Mouse (Mus musculus) lung, embryonic 14.5 days (tissue): ENCODE measurements at regions not wholly inside any gene's neighbourhood (a gene's known extent, or its start where the extent isn't known, plus 50 kb on each side); places are given as distances from the start of the nearest gene placed in this dataset.
A peak's percentile ranks its signal among the peaks of the same experiment; 100 is the strongest.

Experiments used
- ATAC-seq: fragments of 200-750 bp; cut with Nextera tagmentation; 2 replicates; pipeline ENCODE4 v1.8.0; 2017; ENCODE audit warnings: mild to moderate bottlenecking, moderate TSS enrichment, moderate library complexity; ENCODE audit not compliant: insufficient read depth
- DNase-seq: peaks from one replicate; pipeline ENCODE4 v3.0.0-alpha.2; 2015
- H3K27ac ChIP-seq: fragments of 300-500 bp; sonication (generic); 2 replicates; pipeline ENCODE4 v1.5.1; 2014; ENCODE audit warnings: low read depth, mild to moderate bottlenecking, moderate library complexity
- H3K27me3 ChIP-seq: fragments of 300-500 bp; sonication (generic); 2 replicates; pipeline ENCODE4 v1.6.1; 2014; ENCODE audit warnings: low read length, control low read depth; ENCODE audit not compliant: insufficient read depth
- H3K36me3 ChIP-seq: fragments of 300-500 bp; sonication (generic); 2 replicates; pipeline ENCODE4 v1.6.1; 2014; ENCODE audit warnings: control low read depth; ENCODE audit not compliant: insufficient read depth
- H3K4me1 ChIP-seq: fragments of 300-500 bp; sonication (generic); 2 replicates; pipeline ENCODE4 v1.6.1; 2014; ENCODE audit warnings: antibody characterized with exemption, control low read depth; ENCODE audit not compliant: insufficient read depth
- H3K4me2 ChIP-seq: fragments of 300-500 bp; sonication (generic); 2 replicates; pipeline ENCODE4 v1.6.1; 2014; ENCODE audit warnings: mild to moderate bottlenecking
- H3K4me3 ChIP-seq: fragments of 300-500 bp; sonication (generic); 2 replicates; pipeline ENCODE4 v1.5.1; 2014; ENCODE audit warnings: low read depth, low read length
- H3K9ac ChIP-seq: fragments of 300-500 bp; sonication (generic); 2 replicates; pipeline ENCODE4 v1.6.1; 2014
- H3K9me3 ChIP-seq: fragments of 300-500 bp; sonication (generic); 2 replicates; pipeline ENCODE4 v1.6.1; 2016; ENCODE audit warnings: low read depth, low read length, control low read depth
- CTCF ChIP-seq: IDR thresholded peaks from 2 replicates; pipeline ENCODE4 v1.5.1; 2016; ENCODE audit warnings: antibody characterized with exemption, low read depth
- WGBS: fragments of 180-500 bp; shearing (Covaris S2); extraction: QIAGEN DNeasy Blood & Tissue Kit; methylation state at CpG from one replicate; pipeline ENCODE4 v1.1.7; 2014; 5-methylcytosine and 5-hydroxymethylcytosine counted together

DNA sequence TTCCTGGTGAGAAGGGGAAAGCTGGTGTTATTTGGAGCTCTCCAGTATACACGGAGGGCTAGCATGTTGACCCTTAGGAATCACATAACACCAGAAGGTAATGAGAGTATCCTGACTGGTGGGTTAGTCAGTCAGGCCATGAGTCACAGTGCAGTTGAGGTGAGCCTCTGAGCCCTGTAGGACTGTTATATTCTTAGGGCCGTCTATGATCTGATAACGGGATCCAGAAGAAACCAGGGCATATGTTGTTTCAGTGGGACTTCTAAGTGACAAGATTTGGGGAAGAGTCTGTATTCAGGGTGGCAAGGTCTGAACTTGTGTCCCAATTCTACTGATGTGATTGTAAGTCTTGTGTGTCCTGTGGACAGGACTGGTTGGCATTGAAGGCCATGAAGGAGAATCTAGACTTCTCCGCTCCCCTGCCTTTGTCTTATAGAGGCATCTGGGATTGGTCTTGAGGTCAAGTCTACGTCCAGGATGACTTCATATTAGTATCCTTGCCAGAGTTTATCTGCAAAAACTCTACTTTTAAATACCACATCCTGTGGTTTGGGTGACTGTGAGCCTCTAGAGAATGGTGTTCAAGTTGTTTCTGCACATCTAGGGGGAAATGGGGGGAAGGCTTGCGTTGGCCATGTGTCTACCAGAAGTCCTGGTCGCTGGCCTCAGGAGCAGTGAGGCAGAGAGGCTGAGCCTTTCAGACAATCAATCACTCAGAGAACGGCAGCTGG is 71.2 kb downstream of the Itgb2l start:
- ATAC-seq (no peak), DNase-seq (no peak)
- H3K27ac ChIP-seq, result no peak overlapping the region
- H3K27me3 ChIP-seq, result no peaks in the 10 kb centered on the region
- 74% methylated on average over 8 of the region's 8 CpGs for WGBS
- H3K4me3 ChIP-seq, result no peak overlapping the region
- no peak overlapping the region for H3K9ac ChIP-seq
- no peaks in the 10 kb centered on the region for H3K9me3 ChIP-seq
- H3K36me3 ChIP-seq, result no peaks in the 10 kb centered on the region
- no peaks in the 10 kb centered on the region for H3K4me1 ChIP-seq
- H3K4me2 ChIP-seq, result no peak overlapping the region
- TF ChIP-seq CTCF, result no peak

DNA sequence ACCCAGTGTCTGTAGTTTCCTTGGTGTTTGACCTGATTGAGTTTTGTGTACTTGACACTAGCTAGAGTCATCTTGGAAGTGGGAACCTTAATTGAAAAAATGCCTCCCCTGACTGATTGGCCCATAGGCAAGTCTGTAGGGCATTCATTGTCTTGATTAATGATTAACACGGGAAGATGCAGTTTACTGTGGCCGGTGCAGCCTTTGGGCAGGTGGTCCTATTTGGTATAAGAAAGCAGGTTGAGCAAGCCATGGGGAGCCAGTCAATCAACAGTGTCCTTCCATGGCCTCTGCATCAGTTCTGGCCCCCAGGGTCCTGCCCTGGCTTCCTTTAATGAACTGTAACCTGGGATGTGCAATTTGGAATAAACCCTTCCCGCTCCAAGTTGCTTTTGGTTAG is 72.3 kb downstream of the Itgb2l start:
- TF ChIP-seq CTCF, result no peak

DNA sequence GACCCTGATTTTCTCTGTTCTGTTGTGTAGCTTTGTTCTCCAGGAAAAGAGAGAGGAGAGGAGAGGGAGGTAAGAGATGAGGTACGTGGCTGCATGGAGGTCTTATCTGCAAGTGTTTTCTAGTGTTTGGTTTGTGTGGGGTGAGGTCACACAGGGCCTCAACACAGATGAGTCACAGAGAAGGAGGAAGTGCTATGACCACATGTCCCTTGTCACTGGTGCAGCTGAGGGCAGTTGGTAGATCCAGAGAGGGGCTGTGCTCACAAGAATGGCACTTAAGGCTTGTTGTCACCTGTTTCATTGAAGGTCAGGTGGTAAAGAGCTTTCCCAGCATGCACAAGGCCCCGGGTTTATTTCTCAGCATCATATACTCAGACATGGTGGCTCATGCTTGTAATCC is 73.2 kb downstream of the Itgb2l start:
- Histone ChIP-seq H3K4me1 (no peaks in the 10 kb centered on the region), H3K9ac (no peak overlapping the region), H3K27ac (no peak overlapping the region), H3K27me3 (no peaks in the 10 kb centered on the region), H3K4me2 (no peak overlapping the region), H3K9me3 (no peaks in the 10 kb centered on the region), H3K36me3 (no peaks in the 10 kb centered on the region), H3K4me3 (no peak overlapping the region)
- ATAC-seq, result peak; percentile 38; the same call in 1 of the 2 replicates
- 32% methylated on average over 2 of the region's 2 CpGs for WGBS
- TF ChIP-seq CTCF, result no peak
- no peak for DNase-seq

More for the DNA sequence above, 72.3 kb downstream of the Itgb2l start:
- WGBS, result 73% methylated on average over 3 of the region's 3 CpGs
- H3K4me2 ChIP-seq, result no peak overlapping the region
- H3K9me3 ChIP-seq, result no peaks in the 10 kb centered on the region
- no peak overlapping the region for H3K9ac ChIP-seq
- H3K4me3 ChIP-seq, result no peak overlapping the region
- no peak overlapping the region for H3K27ac ChIP-seq
- no peaks in the 10 kb centered on the region for H3K36me3 ChIP-seq
- no peaks in the 10 kb centered on the region for H3K4me1 ChIP-seq
- no peak for DNase-seq
- H3K27me3 ChIP-seq, result no peaks in the 10 kb centered on the region
- no peak for ATAC-seq
